ENCODE assay signal across 16 mouse cellular contexts in genomic region chr2:151773476-151773875, GRCm38 (mm10). TPM values are rescaled to one million over a fixed set of nuclear protein-coding genes. Genes with fewer than 3 reads are reported as not detected.
DNase-seq lines count a peak whose midpoint lies in the region; ATAC-seq and TF ChIP-seq lines count a peak whose summit lies in the region.
"Had no signal": no experiment of that assay in that cellular context is flagged by ENCODE, and none has a peak within 500 bp of the region (broad histone marks: within the 10 kb centered on the region; RNA-seq: fewer than 3 reads in every experiment).

No protein-coding gene starts in this region.

- H3K4me3 ChIP-seq in forebrain, postnatal 0 days (ENCODE audit: low read depth, low read length) = no peak overlapping the region
- H3K4me3 ChIP-seq in forebrain, embryonic 10.5 days = no peak overlapping the region
- no peak overlapping the region for H3K4me3 ChIP-seq in layer of hippocampus, adult 2 months
- H3K4me3 ChIP-seq in lung, embryonic 16.5 days (ENCODE audit: low read length) = no peak overlapping the region
- H3K4me3 ChIP-seq: gastrocnemius, adult 2 months; liver, embryonic 12.5 days; megakaryocyte, embryonic 14.5 days had no signal

- no peak overlapping the region for H3K9ac ChIP-seq in forebrain, postnatal 0 days
- no peak overlapping the region for H3K9ac ChIP-seq in lung, embryonic 16.5 days (ENCODE audit: low read length)
- H3K9ac ChIP-seq: liver, embryonic 12.5 days had no signal

- peak; percentile 22 for DNase-seq in forebrain, postnatal 0 days
- no peak for DNase-seq in forebrain, embryonic 10.5 days (ENCODE audit: extremely low spot score, low spot score)
- peak; percentile 84 for DNase-seq in Muller cell, postnatal 12 days (ENCODE audit: inconsistent ontology term)
- peak; percentile 16 to 46 for DNase-seq in layer of hippocampus, adult 2 months (ENCODE audit: low spot score in 2 of 2)
- DNase-seq in adrenal gland, adult (ENCODE audit: inconsistent age in 2 of 2, low spot score in 1 of 2) = no peak
- DNase-seq in embryo, embryonic 10.5 days (ENCODE audit: low spot score) = no peak
- DNase-seq in adrenal gland, postnatal 14 days = no peak
- DNase-seq: adrenal gland, postnatal 25 days; B cell, adult 2 months; gastrocnemius, adult 2 months; heart, postnatal 14 days; thymus, adult 18-20 months had no signal

- no peaks in the 10 kb centered on the region for H3K27me3 ChIP-seq in forebrain, postnatal 0 days (ENCODE audit: insufficient read depth, low read length)
- peaks cover 7% of the 10 kb centered on the region; the same call in 1 of the 2 replicates for H3K27me3 ChIP-seq in forebrain, embryonic 10.5 days (ENCODE audit: poor library complexity, severe bottlenecking)
- no peaks in the 10 kb centered on the region for H3K27me3 ChIP-seq in lung, embryonic 16.5 days (ENCODE audit: control insufficient read depth, insufficient read depth, low read depth, low read length)

- TF ChIP-seq CTCF in forebrain, postnatal 0 days (IDR thresholded peaks at IDR 0.05; ENCODE audit: low read depth) = no peak
- no peak for TF ChIP-seq CTCF in layer of hippocampus, adult 2 months (conservative IDR thresholded peaks at IDR 0.05)

- no peaks in the 10 kb centered on the region for H3K36me3 ChIP-seq in forebrain, postnatal 0 days (ENCODE audit: insufficient read depth)
- no peaks in the 10 kb centered on the region for H3K36me3 ChIP-seq in forebrain, embryonic 10.5 days (replicated peaks)
- no peaks in the 10 kb centered on the region for H3K36me3 ChIP-seq in lung, embryonic 16.5 days (ENCODE audit: control insufficient read depth, insufficient read depth, low read length)
- H3K36me3 ChIP-seq: liver, embryonic 12.5 days had no signal

- ATAC-seq in forebrain, postnatal 0 days = peak; percentile 76
- peak; percentile 43; the same call in 1 of the 2 replicates for ATAC-seq in lung, embryonic 16.5 days (ENCODE audit: low read depth)
- ATAC-seq: liver, embryonic 12.5 days had no signal

- H3K4me1 ChIP-seq in forebrain, postnatal 0 days (ENCODE audit: insufficient read depth) = no peaks in the 10 kb centered on the region
- peaks cover 12% of the 10 kb centered on the region for H3K4me1 ChIP-seq in forebrain, embryonic 10.5 days
- H3K4me1 ChIP-seq in lung, embryonic 16.5 days (replicated peaks; ENCODE audit: control insufficient read depth, insufficient read depth, low read length) = no peaks in the 10 kb centered on the region
- H3K4me1 ChIP-seq: megakaryocyte, embryonic 14.5 days had no signal

- H3K9me3 ChIP-seq in forebrain, postnatal 0 days (ENCODE audit: low read length) = no peaks in the 10 kb centered on the region
- H3K9me3 ChIP-seq in forebrain, embryonic 10.5 days = no peaks in the 10 kb centered on the region
- H3K9me3 ChIP-seq in lung, embryonic 16.5 days (ENCODE audit: control insufficient read depth, low read length) = no peaks in the 10 kb centered on the region
- H3K9me3 ChIP-seq: liver, embryonic 12.5 days; megakaryocyte, embryonic 14.5 days had no signal

- H3K4me2 ChIP-seq in forebrain, postnatal 0 days (ENCODE audit: low read depth) = no peak overlapping the region
- H3K4me2 ChIP-seq in lung, embryonic 16.5 days (ENCODE audit: low read depth, low read length) = no peak overlapping the region
- H3K4me2 ChIP-seq: liver, embryonic 12.5 days had no signal

- WGBS in forebrain, postnatal 0 days = 85% methylated on average over 8 of the region's 8 CpGs
- WGBS in forebrain, embryonic 10.5 days = 93% methylated on average over 8 of the region's 8 CpGs
- 76% methylated on average over 8 of the region's 8 CpGs for WGBS in lung, embryonic 16.5 days

- H3K27ac ChIP-seq in forebrain, postnatal 0 days (ENCODE audit: low read depth, low read length) = no peak overlapping the region
- no peak overlapping the region for H3K27ac ChIP-seq in forebrain, embryonic 10.5 days
- H3K27ac ChIP-seq in layer of hippocampus, adult 2 months = no peak overlapping the region
- no peak overlapping the region for H3K27ac ChIP-seq in lung, embryonic 16.5 days (ENCODE audit: low read length)
- H3K27ac ChIP-seq: gastrocnemius, adult 2 months; kidney, postnatal 0 days; liver, embryonic 12.5 days had no signal

RNA-seq across cellular contexts. Expression of gene Psmf1, which starts 29.5 kb away (rescaled TPM):
- total RNA-seq in forebrain, postnatal 0 days (2014; rRNA removed) = 33.9 and 47.6 TPM in 2 replicates
- polyA plus RNA-seq in forebrain, postnatal 0 days (2015; fragmentation: Nextera tagmentation; extraction: Ambion mirVana) = 64.6 and 69.7 TPM in 2 replicates
- 54.4 and 56.5 TPM in 2 replicates for polyA plus RNA-seq in forebrain, embryonic 10.5 days (2016; fragmentation: Nextera tagmentation; extraction: Ambion mirVana)
- 10 to 100 TPM; 34.6 to 36.9 TPM for total RNA-seq in layer of hippocampus, adult 2 months (2021)
- polyA plus RNA-seq in lung, embryonic 16.5 days (2015; fragmentation: Nextera tagmentation; extraction: Ambion mirVana) = 37.9 and 40.7 TPM in 2 replicates
- total RNA-seq in adrenal gland, postnatal 14 days (2021) = 36.4 and 38.8 TPM in 2 replicates

Comparison
In these comparisons a context has a peak if more than half of its experiments do, and no peak if none do; other contexts are left out.
1. DNase-seq: peak in forebrain, postnatal 0 days (single experiment), Muller cell, postnatal 12 days (single experiment) and layer of hippocampus, adult 2 months (2 of 2); none in forebrain, embryonic 10.5 days (single experiment), adrenal gland, adult (0 of 2), embryo, embryonic 10.5 days (single experiment) and adrenal gland, postnatal 14 days (single experiment).